Mouse (Mus musculus) retina, adult 2 months (tissue): ENCODE measurements around the gene Nbas.

ENCODE experiments used
- DNase-seq: peaks from one replicate; pipeline ENCODE4 v3.0.0-alpha.2; 2012; ENCODE audit warnings: low read depth, low spot score

Gene Nbas

DNA sequence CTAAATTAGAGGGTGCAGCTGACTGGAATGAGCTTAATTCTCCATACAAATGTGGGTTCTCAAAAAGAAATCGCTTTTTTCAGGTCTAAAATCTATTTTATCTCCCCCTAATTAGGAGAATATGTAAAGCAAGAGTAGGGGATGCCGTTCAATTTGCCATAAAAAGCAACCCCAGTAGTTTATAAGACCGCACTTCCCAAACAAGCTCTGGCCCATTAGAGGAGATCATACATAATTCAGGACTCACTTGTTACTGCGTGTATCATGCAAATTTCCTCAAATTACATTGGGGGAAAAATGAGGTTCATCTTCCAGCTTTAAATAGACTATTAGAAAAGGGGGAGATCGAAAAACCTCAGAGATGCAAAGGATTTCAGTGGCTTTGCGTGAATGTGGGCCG, 346.7 kb downstream of the Nbas start:
- no peak for DNase-seq

DNA sequence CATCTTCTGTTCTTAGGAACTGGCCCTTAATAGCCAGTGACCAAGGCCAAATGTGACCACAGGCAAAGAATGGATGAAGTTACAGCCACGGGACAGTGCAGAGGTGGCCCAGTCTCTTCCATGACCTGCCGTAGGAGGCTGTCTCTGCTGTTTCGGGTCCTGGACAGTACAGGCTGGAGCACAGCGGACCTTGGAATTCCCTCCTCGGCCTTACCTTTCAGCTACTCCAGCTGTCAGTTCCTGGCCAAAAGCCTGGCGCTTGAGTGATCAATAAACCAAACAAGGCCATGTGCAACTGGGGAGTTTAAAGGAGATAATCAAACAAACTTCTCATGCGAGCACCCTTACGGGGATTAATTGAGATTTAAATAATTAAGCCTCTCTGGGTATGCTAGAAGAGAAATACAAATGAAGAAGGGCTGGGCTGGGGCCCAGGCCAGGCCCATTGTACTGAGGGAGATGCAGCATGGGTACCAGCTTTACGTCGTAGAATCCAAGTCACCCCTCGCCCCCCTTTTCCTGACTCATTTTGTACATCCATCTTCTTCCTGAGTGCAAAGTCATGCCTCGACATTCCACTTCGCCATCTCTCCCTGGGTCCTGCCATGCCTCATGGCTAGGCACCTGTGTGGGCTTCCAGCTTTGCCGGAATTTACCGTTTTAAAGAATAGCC, 353.4 kb downstream of the Nbas start:
- no peak for DNase-seq

DNA sequence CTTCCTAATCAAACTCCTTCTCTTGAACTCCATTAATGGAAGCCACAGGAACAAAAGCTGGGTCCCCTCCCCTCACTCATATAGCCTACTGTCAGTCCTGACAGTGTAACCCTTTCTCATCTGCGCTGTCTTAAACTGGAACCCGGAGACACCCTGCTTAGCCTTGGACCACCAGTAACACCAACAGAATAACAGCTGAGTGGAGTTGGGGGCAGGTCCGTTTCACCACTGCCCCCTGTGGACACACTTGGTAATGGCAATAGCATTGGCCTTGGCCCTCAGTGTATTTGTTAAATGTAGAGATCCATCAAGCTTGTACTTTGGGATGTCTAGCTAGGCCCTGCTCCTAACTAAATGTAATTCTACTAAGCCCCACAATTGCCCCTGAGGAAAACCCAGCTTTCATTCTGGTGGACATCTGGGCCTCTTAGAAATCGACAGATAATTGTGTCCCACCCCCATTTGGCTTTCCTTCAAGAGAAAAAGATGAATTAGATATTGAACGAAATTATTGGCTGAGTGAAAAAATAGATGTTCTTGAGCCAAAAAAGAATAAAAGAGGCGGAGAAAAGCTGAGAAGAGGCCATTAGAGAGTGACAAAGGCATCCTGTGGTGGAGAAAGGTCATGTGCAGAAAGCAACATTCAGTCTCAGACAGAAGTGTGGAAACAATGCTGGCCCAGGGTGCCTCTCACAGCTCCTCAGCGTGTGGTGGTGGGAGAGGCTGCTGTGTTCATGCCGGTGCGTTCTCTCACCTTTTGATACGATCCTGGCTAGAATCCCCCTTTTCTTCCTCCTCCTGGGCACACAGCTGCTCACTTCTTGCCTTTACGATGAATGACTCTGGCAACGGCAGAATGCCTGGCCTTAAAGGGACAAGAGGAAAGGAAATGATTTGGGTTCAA, 358.1 kb downstream of the Nbas start:
- no peak for DNase-seq
